Mouse (Mus musculus): ENCODE measurements around the gene Rabep2.
"Not testable (repeated sequence)": the region's sequence is repeated elsewhere in the genome, so short reads cannot be mapped to it uniquely, and the experiment has no call there.

The Rabep2 gene

DNA sequence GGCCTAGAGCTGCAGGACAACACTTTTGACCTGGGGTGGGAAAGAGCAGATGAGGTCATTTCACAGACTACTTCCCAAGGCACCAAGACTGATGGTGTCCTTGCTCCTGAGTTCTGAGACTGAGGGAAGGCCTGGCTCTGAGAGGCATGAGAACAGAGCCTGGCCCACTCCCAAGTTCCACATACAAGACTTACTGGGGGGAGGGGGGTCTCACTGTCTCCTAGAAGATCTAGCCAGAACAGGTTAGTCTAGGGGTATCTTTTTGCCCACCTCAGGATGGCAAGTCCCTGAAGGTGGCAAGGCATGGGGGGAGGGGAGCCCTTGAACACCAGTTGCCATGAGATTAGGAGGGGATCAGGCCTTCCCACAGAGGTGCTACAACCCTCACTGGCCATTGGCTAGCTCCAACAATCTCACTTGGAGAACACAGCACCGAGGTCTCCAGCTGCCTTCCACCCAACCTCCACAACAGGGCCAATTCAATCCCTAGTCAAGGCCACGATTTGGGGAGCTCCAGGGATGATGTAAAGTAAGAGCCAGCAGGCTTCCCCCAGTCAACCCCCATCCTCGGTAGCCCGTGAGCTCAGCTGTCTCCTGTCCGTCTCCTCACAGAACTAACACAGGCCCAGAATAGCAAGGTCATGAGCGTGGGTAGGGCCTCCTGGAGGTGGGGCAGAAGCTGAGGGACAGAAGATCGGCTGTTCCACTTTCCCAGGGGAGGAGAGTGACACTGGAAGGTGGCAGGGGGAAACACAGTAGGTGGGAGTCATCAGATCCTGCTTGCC is 36.9 kb downstream of the Rabep2 start:
- DNase-seq: no peak

DNA sequence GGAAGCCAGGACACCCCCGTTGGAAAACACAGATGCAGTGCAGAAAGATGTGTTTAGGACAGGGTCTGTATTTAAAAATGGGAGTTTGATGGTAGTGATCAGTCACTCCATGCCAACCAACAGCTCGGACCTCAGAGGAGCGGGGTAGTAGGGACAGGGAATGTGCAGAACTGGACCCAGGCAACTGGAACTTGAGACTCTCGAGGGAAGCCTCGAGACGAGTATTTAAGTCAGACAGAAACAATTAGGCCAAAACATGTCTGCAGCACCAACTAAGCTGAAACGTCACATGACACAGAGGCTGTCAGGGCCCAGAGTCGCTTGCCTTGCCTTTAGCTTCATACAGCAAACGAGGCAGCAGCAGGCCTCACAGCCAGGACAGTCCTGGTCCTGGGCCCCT is 37.6 kb downstream of the Rabep2 start:
- DNase-seq: no peak

DNA sequence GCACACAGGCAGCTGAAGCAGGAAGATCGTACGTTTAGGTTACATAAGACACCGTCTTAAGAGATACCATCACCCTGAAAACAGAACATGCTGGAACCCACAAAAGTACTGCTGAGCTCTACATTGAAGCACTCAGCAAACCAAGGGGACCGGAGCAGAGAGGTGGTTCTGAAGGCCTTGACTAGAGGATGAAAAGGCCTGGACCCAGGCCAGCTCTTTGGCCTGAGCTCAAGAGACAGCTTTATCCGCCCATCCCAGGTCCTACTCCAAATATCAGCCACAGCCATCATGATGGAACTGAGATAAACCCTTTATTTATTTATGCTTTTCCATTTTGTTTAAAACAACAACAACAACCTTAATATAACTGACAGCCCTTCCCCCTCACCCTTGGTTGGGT is 38.1 kb downstream of the Rabep2 start:
- DNase-seq: no peak

DNA sequence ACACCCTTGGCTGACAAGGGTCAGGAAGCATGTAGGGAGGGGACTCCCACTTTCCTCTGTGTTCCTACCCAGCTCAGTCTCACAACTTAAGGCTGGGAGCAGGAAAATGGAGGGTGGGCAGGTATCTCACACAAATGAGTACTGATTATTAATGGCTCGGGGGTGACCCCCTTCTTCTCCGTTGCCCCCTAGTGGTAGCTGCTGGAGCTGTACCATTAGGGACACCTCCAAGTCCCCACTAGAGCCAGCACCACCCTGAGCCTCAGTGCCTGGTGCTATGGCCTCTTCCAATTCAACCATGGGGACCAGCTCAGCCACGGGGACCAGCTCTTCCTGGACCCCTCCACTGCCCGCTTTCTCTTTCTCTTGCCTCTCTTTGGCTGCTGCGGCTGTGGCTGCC is 38.7 kb downstream of the Rabep2 start:
- DNase-seq: peak in 1 of 2 experiments; percentile 60

DNA sequence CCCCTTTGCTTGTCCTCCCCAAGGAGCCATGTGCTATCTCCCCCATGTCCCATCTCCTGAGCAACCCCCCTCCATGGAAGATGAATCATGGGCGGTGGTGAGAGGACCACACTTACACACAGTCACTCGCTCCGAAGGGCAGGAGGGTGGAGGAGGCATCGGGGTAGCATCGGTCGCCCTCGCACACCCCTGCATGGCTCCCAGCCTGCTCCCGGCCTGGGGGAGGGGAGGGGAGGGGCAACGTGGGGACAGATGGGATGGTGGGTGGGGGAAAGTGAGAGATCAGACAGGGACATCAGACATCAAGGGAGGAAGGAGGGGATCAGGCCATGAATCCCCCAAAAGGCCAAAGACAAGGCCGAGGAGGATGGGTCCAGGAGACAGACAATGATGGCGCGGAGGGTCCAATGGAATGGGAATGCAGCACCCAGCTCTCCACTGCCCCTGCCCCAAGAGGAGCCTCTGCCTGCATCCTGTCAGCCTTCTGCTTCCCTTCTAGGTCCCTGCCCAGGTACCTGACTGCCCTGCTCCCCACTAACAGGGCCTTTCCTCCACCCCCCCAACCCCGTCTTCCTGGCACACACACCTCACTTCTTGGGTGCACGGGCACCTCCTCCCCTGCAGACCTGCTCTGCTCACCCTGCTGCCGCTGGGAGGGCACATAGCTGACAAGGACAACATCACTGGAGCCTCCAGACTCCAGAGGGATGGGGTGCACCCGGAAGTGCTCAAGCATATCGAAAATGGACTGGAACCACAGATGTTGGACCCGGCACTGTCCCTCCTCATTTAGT is 39.5 kb downstream of the Rabep2 start:
- no peak for DNase-seq

DNA sequence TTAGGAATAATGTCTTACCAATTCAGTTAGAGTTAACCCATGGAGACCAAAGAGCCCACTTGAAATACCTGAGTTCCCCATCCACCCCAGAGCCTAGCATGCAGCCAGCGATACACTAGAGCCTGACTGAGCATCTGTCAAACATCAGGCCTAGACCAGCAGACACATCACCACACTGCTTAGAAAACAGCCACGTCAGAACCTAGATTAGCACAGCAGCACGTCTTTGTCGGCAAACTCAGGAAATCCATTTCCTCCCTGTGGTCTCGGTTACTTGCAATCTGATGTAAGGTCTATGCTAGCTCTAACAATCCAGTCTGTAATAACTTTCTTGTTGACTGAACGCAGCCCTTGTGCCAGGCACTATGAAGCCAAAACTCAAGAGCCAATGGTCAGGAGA is 41.5 kb downstream of the Rabep2 start:
- DNase-seq: no peak

DNA sequence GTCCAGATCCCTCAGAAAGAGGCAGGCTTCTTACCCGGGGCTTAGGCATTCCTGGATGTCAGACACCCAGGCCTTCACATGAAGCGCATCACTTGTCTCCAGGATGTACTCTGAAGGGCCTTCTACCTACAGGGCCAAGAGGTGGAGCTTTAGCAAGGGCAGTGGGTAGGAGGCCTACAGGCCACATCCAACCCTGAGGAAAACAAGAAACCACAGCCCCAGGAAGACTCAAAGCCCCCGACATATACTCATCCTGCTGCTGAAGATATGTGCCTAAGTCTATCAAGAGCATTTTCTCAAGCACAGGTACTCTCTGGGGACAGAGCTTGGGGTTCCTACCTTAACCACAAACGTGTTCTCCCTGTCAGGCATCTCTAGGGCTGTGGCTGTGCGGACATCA is 42.8 kb downstream of the Rabep2 start:
- DNase-seq: no peak

DNA sequence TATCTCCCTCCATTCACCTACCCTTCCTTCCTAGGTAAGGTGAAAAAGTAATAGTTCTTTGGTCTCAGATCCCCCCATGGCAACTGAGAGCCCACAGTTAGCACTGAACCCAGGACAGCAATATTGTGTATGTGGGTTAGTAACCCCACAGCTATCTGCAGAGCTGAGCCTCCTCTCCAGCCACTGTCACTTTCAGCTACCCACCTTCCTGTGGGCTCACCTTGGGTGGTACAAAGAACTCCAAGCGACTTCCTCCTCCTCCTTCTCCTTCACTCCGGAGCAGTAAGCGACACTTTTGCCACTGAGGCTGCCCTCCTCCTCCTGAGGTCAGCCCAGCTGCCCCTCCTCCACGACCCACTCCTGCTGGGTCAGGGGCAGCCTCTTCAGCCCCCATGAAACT is 43.3 kb downstream of the Rabep2 start:
- no peak for DNase-seq

DNA sequence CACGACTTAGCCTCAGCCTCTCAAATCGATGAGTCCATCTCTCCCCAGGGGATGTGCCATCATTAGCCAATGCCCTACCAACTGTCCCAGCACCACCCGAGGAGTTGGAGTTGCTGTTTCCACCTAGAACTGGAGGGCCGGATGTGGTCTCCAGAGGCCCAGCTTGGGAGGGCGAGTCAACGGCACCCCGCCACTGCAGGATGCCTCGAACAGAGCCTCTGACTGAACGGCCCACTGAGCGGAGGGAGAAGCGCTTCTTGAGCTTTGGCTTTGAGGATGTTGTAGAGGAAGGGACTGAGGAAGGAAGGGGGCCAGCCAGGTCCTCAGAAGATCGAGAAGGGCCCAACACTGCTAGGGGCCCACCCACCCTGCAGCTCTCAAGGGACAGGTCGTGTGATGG is 43.7 kb downstream of the Rabep2 start:
- DNase-seq: no peak

DNA sequence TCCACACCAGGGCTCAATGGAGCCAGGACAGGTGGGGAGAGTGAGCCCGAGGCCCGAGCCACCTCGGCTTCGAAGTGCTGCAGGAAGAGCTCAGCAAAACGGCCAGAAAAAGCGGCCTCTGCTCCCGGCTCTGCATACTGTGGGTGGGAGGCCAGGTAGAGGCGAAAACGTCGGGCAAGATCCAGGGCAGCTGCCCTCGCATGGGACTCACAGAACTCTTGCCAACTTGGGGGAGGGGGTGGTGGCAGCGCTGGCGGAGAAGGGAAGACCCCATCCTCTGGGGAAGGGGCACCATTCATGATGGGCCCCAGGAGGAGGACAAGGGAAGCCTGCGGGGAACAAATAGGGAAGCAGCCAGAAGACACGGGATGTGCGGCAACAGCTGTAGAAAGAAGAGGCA is 44.2 kb downstream of the Rabep2 start:
- DNase-seq: no peak

DNA sequence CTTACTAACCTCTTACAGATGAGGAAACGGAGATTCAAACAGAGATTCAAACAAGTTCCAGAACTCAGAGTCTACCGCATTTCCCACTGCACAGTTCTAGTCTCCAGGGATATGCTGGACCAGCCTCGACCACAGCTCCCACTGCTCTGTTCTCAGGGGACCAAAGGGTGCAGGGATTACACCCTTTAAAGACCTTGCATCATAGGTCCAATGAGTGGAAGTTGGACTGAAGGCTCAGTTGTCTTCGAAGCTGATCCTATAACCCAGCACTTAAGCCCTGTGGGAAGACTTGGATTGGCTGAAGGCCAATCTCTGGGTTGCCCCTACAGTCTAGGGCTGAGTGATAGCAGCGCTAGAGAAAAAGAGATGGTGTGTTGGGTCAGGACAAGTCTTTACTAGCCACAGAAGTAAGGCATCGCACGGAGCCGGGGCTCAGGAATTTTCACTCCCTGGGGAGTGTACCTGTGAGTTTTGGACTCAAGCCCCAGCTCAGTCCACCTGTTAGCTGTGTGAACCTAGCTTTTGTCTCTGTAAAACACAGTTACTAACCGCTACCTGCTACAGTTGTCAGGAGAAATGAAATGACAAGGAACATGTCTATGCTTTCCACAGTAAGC is 45.0 kb downstream of the Rabep2 start:
- no peak for DNase-seq

DNA sequence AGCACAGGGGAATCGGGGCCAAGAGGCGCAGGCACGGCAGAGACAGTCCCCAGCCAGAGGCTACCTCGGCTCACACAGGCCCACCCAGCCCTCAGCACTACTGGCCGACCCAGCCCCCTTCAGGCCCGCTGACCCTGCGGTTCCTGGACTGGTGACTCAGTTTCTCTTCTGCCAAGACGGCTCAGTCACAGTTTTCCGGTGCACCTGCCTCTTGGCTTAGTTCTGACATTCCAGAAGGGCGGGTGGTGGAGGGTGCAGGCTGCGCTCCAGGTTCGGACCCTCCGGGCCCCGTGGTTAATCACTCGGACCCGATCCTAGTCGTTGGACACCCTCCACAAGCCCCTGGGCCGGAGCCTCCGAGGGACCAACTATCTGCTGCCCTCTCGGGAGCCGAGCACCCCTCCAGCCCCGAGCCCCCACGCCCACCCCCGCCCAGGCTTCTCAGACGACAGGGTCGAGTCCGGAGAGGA is 46.0 kb downstream of the Rabep2 start:
- DNase-seq: no peak

DNA sequence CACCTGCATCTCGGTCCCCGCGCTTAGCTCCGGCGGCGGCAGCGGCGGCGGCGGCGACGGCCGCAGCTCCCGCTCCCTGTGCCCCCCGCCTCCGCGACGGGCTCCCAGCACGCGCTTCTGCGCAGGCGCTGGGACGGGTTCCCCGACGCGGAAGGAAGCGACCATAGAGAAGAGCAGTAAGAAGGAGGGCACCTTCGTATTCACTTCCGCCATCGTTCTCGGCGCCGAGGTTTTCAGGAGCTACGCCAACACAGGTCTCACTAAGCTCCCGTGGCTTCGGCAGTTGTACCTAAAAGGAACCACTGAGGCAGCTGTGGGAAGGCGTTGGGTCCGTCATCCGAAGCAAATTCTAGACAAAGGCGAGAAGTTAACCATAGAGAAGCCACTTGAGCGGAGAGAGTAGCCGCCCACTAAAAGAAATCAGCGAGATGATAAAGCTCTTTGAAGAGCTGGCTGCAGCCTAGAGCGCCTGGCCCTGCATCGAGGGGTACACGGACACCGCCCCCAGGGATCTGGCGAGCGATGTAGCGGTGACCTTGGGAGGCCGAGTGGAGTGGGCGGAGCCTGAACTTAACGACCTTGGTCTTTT is 46.5 kb downstream of the Rabep2 start, which contains the start of gene Sh2b1:
Gene Sh2b1, minus strand, starts transcription at position 432 of the 589 bp plus-strand sequence.
- peak; percentile 92 to 94 for DNase-seq

DNA sequence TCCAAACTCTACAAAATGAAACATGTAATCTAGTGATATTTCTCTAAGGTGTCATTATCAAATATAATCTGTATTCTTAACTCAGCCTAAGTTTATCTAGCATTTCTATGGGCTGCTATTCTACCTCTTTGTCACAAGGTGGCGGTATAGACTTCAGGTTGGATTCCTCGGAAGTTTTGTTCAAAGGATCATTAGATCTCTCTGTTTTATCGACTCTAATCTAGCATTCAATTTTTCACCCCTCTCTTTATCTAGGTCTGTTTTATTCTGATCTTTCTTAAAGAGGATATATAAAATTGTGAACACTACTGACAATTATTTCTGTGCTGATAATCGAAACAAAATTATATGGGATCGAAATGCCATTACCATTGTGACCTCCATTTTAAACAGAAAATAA is 53.1 kb downstream of the Rabep2 start:
- no peak for DNase-seq

DNA sequence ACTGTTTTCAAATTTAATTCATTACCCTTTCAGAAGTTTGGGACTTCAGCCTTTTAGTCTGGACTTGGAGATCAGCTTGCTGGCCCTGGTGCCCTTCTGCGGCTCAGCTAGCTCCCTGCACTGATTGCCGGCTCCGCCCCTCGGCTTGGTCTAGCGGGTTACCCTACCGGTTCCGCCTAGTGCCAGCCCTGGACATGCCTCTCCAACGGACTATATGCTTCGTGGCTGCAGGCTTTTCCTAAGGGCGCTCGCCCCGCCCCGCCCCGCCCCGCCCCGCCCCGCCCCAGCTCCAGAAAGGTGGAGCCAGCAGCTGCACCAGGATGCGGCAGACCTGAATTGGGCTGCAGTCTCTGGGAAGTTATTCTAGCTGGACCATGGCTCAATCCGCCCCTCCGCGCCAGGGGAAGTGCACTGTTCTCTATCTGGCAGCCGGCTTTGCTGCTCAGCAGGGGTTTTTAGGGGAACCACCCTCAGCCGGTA is 53.9 kb downstream of the Rabep2 start:
- peak; percentile 91 to 96 for DNase-seq

DNA sequence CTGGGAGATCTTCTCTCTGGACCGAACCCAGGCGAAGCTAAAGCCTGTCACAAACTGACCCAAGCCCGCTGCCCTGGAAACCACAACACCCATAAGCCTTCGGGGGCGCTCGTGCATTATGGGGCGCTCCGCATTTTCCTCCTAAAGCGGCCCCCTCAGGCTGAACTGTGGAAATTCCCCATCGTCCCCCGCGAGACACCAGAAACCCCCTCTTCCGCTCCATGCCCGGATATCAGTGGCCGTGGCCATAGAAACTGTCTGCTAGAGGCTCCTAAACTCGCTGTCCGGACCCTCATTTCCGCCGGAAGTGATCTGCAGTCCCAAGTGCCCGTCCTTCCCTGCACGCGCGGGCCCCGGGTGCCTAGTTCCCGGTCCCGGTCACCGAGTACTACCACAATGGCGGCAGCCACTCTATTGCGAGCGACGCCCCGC is 58.5 kb downstream of the Rabep2 start, which contains the start of gene Tufm:
Gene Tufm, plus strand, starts transcription at position 310 of the 432 bp plus-strand sequence.
- peak; percentile 96 to 98 for DNase-seq

DNA sequence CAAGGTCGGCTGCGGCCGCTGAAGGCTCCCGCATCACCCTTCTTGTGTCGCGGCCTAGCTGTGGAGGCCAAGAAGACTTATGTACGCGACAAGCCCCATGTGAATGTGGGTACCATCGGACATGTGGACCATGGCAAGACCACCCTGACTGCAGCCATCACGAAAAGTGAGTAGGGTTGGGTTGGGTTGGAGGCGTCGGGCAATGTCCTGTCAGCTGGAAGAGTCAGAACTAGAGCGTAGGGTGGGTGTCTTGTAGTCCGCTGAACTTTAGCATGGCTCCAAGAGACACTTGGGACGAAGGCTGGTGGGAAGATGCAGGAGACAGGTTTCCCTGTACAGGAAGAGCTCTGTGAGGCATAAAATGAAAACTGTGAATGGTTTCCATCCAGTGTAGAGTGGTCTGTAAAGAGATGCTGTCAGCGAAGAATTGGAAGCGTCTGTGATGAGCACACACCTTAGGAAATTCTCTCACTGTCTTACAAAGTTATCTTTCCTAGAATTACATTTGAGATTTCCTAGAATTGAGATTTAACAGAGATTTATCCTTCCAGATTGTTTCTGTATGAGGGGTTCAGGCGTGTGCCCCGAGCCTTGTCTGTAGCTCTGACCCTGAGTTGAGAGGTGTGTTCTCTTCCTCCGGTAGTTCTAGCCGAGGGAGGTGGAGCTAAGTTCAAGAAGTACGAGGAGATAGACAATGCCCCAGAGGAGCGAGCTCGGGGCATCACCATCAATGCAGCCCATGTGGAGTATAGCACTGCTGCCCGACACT is 59.2 kb downstream of the Rabep2 start:
- not testable (repeated sequence) for DNase-seq

DNA sequence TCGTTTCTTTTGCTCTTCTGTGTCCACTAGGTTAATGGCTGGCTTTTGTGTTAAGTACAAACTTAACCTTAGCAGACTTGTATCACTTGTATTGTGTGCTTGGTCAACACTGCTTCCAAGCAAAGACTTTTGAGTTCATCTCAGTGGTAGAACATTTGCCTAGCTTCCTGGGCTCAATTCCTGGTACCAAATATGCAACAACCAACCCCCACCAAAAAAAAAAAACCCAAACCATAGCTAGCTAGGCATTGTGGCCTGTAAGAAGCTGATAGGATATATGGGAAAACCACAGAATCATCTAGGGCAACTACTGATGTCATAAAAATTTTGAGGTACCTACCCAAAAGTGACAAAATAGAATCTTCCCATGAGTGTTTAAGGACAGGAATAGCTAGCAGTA is 62.4 kb downstream of the Rabep2 start:
- no peak for DNase-seq

DNA sequence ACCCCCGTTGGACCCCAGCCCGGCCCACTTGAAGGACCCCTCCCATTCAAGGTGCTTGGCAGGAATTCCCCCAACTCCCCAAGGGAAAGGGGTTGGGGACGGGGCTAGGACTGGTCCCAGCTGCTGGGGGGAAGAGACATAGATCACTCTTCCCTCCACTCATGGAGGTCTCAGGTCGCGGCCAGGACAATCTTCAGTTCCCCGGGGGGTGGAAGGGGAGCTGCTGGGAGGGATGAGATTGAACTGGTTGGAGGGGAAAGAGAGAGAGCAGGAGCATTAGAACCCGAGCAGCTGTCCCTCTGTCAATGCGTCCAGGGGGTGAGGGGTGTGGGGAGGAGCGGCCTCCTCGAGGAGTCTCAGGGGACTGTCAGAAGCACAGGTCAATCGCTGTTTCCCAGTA is 63.4 kb downstream of the Rabep2 start:
- no peak for DNase-seq

DNA sequence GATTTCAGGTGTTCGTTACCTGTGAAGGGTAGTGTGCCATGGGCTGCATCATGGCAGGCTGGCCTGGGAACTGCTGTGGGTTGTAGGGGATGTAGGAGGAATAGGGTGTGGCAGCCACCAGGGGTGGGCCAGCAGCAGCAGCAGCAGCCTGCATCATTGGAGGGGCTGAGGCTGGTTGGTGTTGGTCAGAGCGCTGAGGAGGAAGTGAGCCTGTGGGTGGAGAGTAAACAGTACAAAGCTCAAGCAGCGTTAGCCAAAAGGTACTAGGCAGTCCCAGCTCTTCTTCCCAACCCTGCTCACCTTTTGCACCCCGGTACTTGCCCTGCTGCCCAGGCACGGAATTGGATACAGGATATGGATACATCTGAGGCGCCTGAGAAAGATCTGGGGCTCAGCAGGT is 65.6 kb downstream of the Rabep2 start:
- no peak for DNase-seq

DNA sequence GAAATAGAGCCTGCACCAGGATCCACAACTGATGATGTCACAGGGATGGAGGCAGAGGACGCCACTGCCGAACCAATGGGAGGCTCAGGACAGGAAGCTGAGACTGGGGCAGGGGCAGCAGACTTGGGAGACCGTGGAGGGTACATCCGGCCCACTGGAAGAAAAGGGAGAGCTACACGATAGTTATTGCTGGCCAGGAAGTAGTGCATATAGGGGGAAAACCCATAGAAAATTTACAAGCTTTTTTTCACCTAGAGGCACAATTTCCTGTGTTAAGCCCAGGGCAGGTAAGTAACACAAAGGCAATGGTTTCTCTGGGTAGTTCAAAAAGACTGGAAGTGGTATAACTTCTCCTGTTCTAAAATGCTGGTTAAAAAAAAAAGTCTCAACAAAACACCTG is 67.9 kb downstream of the Rabep2 start:
- no peak for DNase-seq

DNA sequence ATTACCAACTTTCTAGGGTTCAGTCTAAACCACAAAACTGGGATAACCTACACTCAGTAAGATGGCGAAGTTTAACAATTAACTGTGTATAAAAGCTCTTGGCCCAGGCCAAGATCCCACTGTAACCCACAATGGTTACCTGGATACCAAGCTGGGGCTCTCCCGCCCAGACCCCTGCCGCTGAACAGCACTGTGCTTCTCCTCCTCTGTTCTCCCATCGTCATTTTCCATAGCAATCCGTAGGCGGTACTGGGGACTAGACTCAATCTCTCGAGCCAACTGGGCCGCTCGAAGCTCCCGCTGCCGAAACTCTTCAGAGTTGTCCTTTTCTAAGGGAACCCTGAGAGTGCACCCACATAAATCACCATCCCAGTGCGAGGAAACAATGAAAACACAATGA is 69.4 kb downstream of the Rabep2 start:
- DNase-seq: no peak

Measured in lung, postnatal 4 days (tissue).